Mouse (Mus musculus): ENCODE measurements at regions not wholly inside any gene's neighbourhood (a gene's known extent, or its start where the extent isn't known, plus 50 kb on each side); places are given as distances from the start of the nearest gene placed in this dataset.

DNA sequence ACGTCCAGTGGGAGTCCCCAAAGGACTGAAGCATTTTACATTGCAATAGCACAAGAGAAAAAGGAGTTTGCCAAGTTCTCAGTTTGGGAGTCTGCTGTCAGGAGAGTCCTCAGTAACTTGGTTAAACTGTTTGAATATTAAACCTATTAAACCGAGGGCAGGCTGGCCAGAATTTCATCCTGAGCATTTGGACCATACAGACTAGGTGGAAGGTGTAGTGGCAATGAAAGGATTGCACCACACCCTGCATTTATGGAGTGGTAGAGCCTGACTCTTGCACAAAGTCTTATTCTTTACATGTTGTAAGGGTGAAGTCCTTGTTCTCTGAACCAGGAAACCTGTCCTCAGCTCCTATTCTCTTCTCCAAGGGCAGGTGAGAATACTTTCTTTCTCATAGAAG, 58.6 kb upstream of the Map4k3 start:
- no peak for TF ChIP-seq CTCF (IDR thresholded peaks at IDR 0.05)
- no peak for TF ChIP-seq POLR2A (IDR thresholded peaks at IDR 0.05; ENCODE audit: insufficient read depth, low read depth, low read length)
- no peak for TF ChIP-seq EP300 (IDR thresholded peaks at IDR 0.05; ENCODE audit: insufficient read depth, low read depth, low read length)

Data from heart, adult 2 months (tissue).